Mouse (Mus musculus) heart, embryonic 15.5 days (tissue): ENCODE data around the gene Gm49388. TPM values are rescaled to one million over a fixed set of nuclear protein-coding genes. Genes with fewer than 3 reads are reported as not detected.

Experiments used
- ATAC-seq: fragments of 200-750 bp; cut with Nextera tagmentation; replicated peaks from 2 replicates; pipeline ENCODE4 v1.8.0; 2017; ENCODE audit warnings: low read depth, moderate TSS enrichment; ENCODE audit not compliant: insufficient number of reproducible peaks, insufficient read depth, low FRiP score
- H3K27ac ChIP-seq: fragments of 300-500 bp; sonication (generic); 2 replicates; pipeline ENCODE4 v1.5.1; 2015; ENCODE audit warnings: mild to moderate bottlenecking, inconsistent platforms
- H3K27me3 ChIP-seq: fragments of 300-500 bp; sonication (generic); 2 replicates; pipeline ENCODE4 v1.6.1; 2015; ENCODE audit warnings: inconsistent platforms
- H3K36me3 ChIP-seq: fragments of 300-500 bp; sonication (generic); 2 replicates; pipeline ENCODE4 v1.6.1; 2015; ENCODE audit warnings: mild to moderate bottlenecking, inconsistent platforms
- H3K4me1 ChIP-seq: fragments of 300-500 bp; sonication (generic); replicated peaks from 2 replicates; pipeline ENCODE4 v1.6.1; 2015; ENCODE audit warnings: inconsistent platforms
- H3K4me2 ChIP-seq: fragments of 300-500 bp; sonication (generic); 2 replicates; pipeline ENCODE4 v1.6.1; 2015; ENCODE audit warnings: inconsistent platforms, mild to moderate bottlenecking, moderate library complexity
- H3K4me3 ChIP-seq: fragments of 300-500 bp; sonication (generic); 2 replicates; pipeline ENCODE4 v1.5.1; 2015; ENCODE audit warnings: mild to moderate bottlenecking, inconsistent platforms
- H3K9ac ChIP-seq: fragments of 300-500 bp; sonication (generic); 2 replicates; pipeline ENCODE4 v1.6.1; 2015; ENCODE audit warnings: mild to moderate bottlenecking, inconsistent platforms
- H3K9me3 ChIP-seq: fragments of 300-500 bp; sonication (generic); replicated peaks from 2 replicates; pipeline ENCODE4 v1.6.1; 2016; ENCODE audit warnings: inconsistent platforms
- WGBS: fragments of 180-500 bp; shearing (Covaris S2); methylation state at CpG from one replicate; pipeline ENCODE4 v1.1.7; 2015; ENCODE audit warnings: mixed read lengths; 5-methylcytosine and 5-hydroxymethylcytosine counted together
- polyA plus RNA-seq: library from polyadenylated mRNA; unstranded; fragments of >200 nt; fragmentation: Nextera tagmentation; extraction: Ambion mirVana; gene quantifications from 2 replicates; pipeline ENCODE4 v1.2.1, GENCODE M21; 2015

Gene Gm49388
- polyA plus RNA-seq, 1 experiment from 2014 or later = not detected

- H3K27ac ChIP-seq = peak overlapping the region; percentile 97
- no peaks in the 10 kb centered on the region for H3K27me3 ChIP-seq
- peak overlapping the region; percentile 65 for H3K4me3 ChIP-seq
- H3K9me3 ChIP-seq = no peaks in the 10 kb centered on the region
- peak; percentile 37 for ATAC-seq
- H3K9ac ChIP-seq = peak overlapping the region; percentile 73
- peak overlapping the region; percentile 77 for H3K4me2 ChIP-seq
- H3K36me3 ChIP-seq = peaks cover 41% of the 10 kb centered on the region
- WGBS = 2% methylated on average over 58 of the region's 66 CpGs
- peaks cover 23% of the 10 kb centered on the region for H3K4me1 ChIP-seq
These were observed 7.7 kb upstream of the Gm49388 start for GRCm38 (mm10) chr7:127777474-127778266.

GRCm38 (mm10) chr7:127778350-127778749 lies 7.1 kb upstream of the Gm49388 start:
- no peak overlapping the region for H3K27ac ChIP-seq
- H3K36me3 ChIP-seq = peaks cover 45% of the 10 kb centered on the region

GRCm38 (mm10) chr7:127797076-127797845 lies 11.9 kb downstream of the Gm49388 start:
- no peak overlapping the region for H3K4me3 ChIP-seq
- 89% methylated on average over 23 of the region's 23 CpGs for WGBS
- peaks cover 77% of the 10 kb centered on the region for H3K36me3 ChIP-seq
- H3K4me1 ChIP-seq = peaks cover 11% of the 10 kb centered on the region
- H3K27me3 ChIP-seq = no peaks in the 10 kb centered on the region
- no peak overlapping the region for H3K27ac ChIP-seq
- H3K4me2 ChIP-seq = no peak overlapping the region
- H3K9ac ChIP-seq = no peak overlapping the region
- no peak for ATAC-seq
- H3K9me3 ChIP-seq = no peaks in the 10 kb centered on the region

More at GRCm38 (mm10) chr7:127778350-127778749, 7.1 kb upstream of the Gm49388 start:
- H3K4me1 ChIP-seq = peaks cover 23% of the 10 kb centered on the region
- H3K9me3 ChIP-seq = no peaks in the 10 kb centered on the region
- H3K27me3 ChIP-seq = no peaks in the 10 kb centered on the region
- H3K4me2 ChIP-seq = peak overlapping the region; percentile 77
- peak overlapping the region; percentile 73 for H3K9ac ChIP-seq
- H3K4me3 ChIP-seq = peak overlapping the region; percentile 65
- WGBS = 74% methylated on average over 4 of the region's 4 CpGs
- ATAC-seq = no peak

- Histone ChIP-seq H3K9ac (no peak overlapping the region), H3K4me1 (peaks cover 11% of the 10 kb centered on the region), H3K4me3 (no peak overlapping the region), H3K27ac (no peak overlapping the region), H3K9me3 (no peaks in the 10 kb centered on the region), H3K36me3 (peaks cover 65% of the 10 kb centered on the region), H3K4me2 (no peak overlapping the region), H3K27me3 (no peaks in the 10 kb centered on the region)
- no peak for ATAC-seq
- 83% methylated on average over 4 of the region's 4 CpGs for WGBS
These were observed 13.2 kb downstream of the Gm49388 start for GRCm38 (mm10) chr7:127798591-127798990.

- peaks cover 59% of the 10 kb centered on the region for H3K36me3 ChIP-seq
- H3K4me3 ChIP-seq = no peak overlapping the region
- no peak for ATAC-seq
- peaks cover 11% of the 10 kb centered on the region for H3K4me1 ChIP-seq
- no peaks in the 10 kb centered on the region for H3K9me3 ChIP-seq
- H3K4me2 ChIP-seq = no peak overlapping the region
- H3K27ac ChIP-seq = no peak overlapping the region
- no peak overlapping the region for H3K9ac ChIP-seq
- 86% methylated on average over 13 of the region's 13 CpGs for whole genome bisulfite sequencing
- no peaks in the 10 kb centered on the region for H3K27me3 ChIP-seq
These were observed 13.8 kb downstream of the Gm49388 start for GRCm38 (mm10) chr7:127799211-127799610.

GRCm38 (mm10) chr7:127799738-127800137 lies 14.3 kb downstream of the Gm49388 start:
- no peak; the same call in 1 of the 2 replicates for ATAC-seq
- H3K4me1 ChIP-seq = peaks cover 11% of the 10 kb centered on the region
- H3K36me3 ChIP-seq = peaks cover 54% of the 10 kb centered on the region
- no peaks in the 10 kb centered on the region for H3K27me3 ChIP-seq
- no peak overlapping the region for H3K27ac ChIP-seq
- no peak overlapping the region for H3K4me2 ChIP-seq
- no peaks in the 10 kb centered on the region for H3K9me3 ChIP-seq
- no peak overlapping the region for H3K9ac ChIP-seq
- H3K4me3 ChIP-seq = no peak overlapping the region
- 100% methylated on average over 1 of the region's 1 CpGs for WGBS

GRCm38 (mm10) chr7:127800435-127801009 lies 15.1 kb downstream of the Gm49388 start, which contains the start of gene Hsd3b7:
Gene Hsd3b7 (plus strand): TSS chr7:127800604.
- Histone ChIP-seq H3K27me3 (no peaks in the 10 kb centered on the region), H3K9me3 (no peaks in the 10 kb centered on the region), H3K4me2 (peak within 1 kb of the TSS; percentile 58), H3K27ac (peak within 1 kb of the TSS; percentile 50; the same call in 1 of the 2 replicates), H3K9ac (peak within 1 kb of the TSS; percentile 35), H3K4me1 (peaks cover 11% of the 10 kb centered on the region), H3K36me3 (peaks cover 47% of the 10 kb centered on the region), H3K4me3 (peak within 1 kb of the TSS; percentile 39)
- WGBS = 21% methylated on average over 6 of the region's 6 CpGs
- peak; percentile 87 for ATAC-seq

- H3K4me1 ChIP-seq = peaks cover 11% of the 10 kb centered on the region
- no peaks in the 10 kb centered on the region for H3K9me3 ChIP-seq
- H3K36me3 ChIP-seq = peaks cover 41% of the 10 kb centered on the region
- peak overlapping the region; percentile 35; the same call in 1 of the 2 replicates for H3K9ac ChIP-seq
- peak overlapping the region; percentile 39 for H3K4me3 ChIP-seq
- H3K27me3 ChIP-seq = no peaks in the 10 kb centered on the region
- peak overlapping the region; percentile 58 for H3K4me2 ChIP-seq
- 85% methylated on average over 8 of the region's 8 CpGs for WGBS
- ATAC-seq = no peak
- peak overlapping the region; percentile 50; the same call in 1 of the 2 replicates for H3K27ac ChIP-seq
These were observed 15.7 kb downstream of the Gm49388 start for GRCm38 (mm10) chr7:127801010-127801621.

GRCm38 (mm10) chr7:127802313-127802712 lies 16.9 kb downstream of the Gm49388 start:
- H3K4me2 ChIP-seq = no peak overlapping the region
- ATAC-seq = no peak
- H3K4me3 ChIP-seq = no peak overlapping the region
- no peaks in the 10 kb centered on the region for H3K27me3 ChIP-seq
- H3K36me3 ChIP-seq = peaks cover 29% of the 10 kb centered on the region
- H3K9ac ChIP-seq = no peak overlapping the region
- H3K4me1 ChIP-seq = peaks cover 11% of the 10 kb centered on the region
- no peak overlapping the region for H3K27ac ChIP-seq
- no peaks in the 10 kb centered on the region for H3K9me3 ChIP-seq
- WGBS = 90% methylated on average over 17 of the region's 17 CpGs

- Histone ChIP-seq H3K4me1 (peaks cover 1% of the 10 kb centered on the region), H3K4me3 (no peak overlapping the region), H3K27ac (no peak overlapping the region), H3K27me3 (no peaks in the 10 kb centered on the region), H3K9me3 (no peaks in the 10 kb centered on the region), H3K4me2 (no peak overlapping the region), H3K9ac (no peak overlapping the region), H3K36me3 (no peaks in the 10 kb centered on the region)
- no peak for ATAC-seq
- WGBS = 62% methylated on average over 5 of the region's 5 CpGs
These were observed 23.4 kb downstream of the Gm49388 start for GRCm38 (mm10) chr7:127808821-127809220.

- no peak for ATAC-seq
- WGBS = 92% methylated on average over 1 of the region's 1 CpGs
- no peaks in the 10 kb centered on the region for H3K36me3 ChIP-seq
- H3K27ac ChIP-seq = no peak overlapping the region
- no peaks in the 10 kb centered on the region for H3K27me3 ChIP-seq
- H3K9ac ChIP-seq = no peak overlapping the region
- H3K4me1 ChIP-seq = peaks cover 11% of the 10 kb centered on the region
- H3K9me3 ChIP-seq = no peaks in the 10 kb centered on the region
- no peak overlapping the region for H3K4me3 ChIP-seq
- H3K4me2 ChIP-seq = no peak overlapping the region
These were observed 24.4 kb downstream of the Gm49388 start for GRCm38 (mm10) chr7:127809846-127810245.
